Mouse (Mus musculus) olfactory bulb, adult 2 months (tissue): ENCODE data around the gene Tyk2.

Experiments
- CTCF ChIP-seq: fragments of 200-500 bp; IDR thresholded peaks from 2 replicates; pipeline ENCODE4 v1.5.1; 2012; ENCODE audit warnings: low read depth, mild to moderate bottlenecking, low read length, moderate library complexity; ENCODE audit not compliant: insufficient read depth
- POLR2A ChIP-seq: fragments of 200-500 bp; IDR thresholded peaks from 2 replicates; pipeline ENCODE4 v1.6.1; 2012; ENCODE audit warnings: mild to moderate bottlenecking, low read depth, low read length, moderate library complexity; ENCODE audit not compliant: insufficient read depth

GRCm38 (mm10) chr9:21138386-21138785, 7.3 kb upstream of the Tyk2 start:
- no peak for TF ChIP-seq CTCF
- no peak for TF ChIP-seq POLR2A
